Mouse (Mus musculus): ENCODE results near the gene Klf3. TPM values are rescaled to one million over a fixed set of nuclear protein-coding genes. Genes with fewer than 3 reads are reported as not detected.

The Klf3 gene
- total and polyA plus RNA-seq, 3 experiments, result 20.1 to 170 (median 147) TPM

GRCm38 (mm10) chr5:64816974-64817296 is 13.7 kb downstream of the Klf3 start:
- no peak overlapping the region for H3K4me3 ChIP-seq (ENCODE audit: low read depth, low read length)
- TF ChIP-seq TAL1 (conservative IDR thresholded peaks at IDR 0.05; ENCODE audit: low read depth, low read length) (no peak), GATA1 (IDR thresholded peaks at IDR 0.05; ENCODE audit: borderline replicate concordance, low read length) (no peak), CTCF (IDR thresholded peaks at IDR 0.05; ENCODE audit: low read depth, low read length) (no peak), GATA2 (IDR thresholded peaks at IDR 0.05; ENCODE audit: borderline replicate concordance, low read depth, low read length) (no peak)
- DNase-seq (ENCODE audit: low spot score), result no peak
- no peaks in the 10 kb centered on the region for H3K9me3 ChIP-seq (replicated peaks)
- H3K4me1 ChIP-seq (ENCODE audit: insufficient read depth, low read depth, low read length), result peaks cover 57% of the 10 kb centered on the region
- H3K36me3 ChIP-seq (replicated peaks), result peaks cover 79% of the 10 kb centered on the region
- no peaks in the 10 kb centered on the region; the same call in 1 of the 2 replicates for H3K27me3 ChIP-seq (ENCODE audit: insufficient read depth, low read length)
- no peak for ATAC-seq (ENCODE audit: extremely low read depth, insufficient number of reproducible peaks, low FRiP score, poor library complexity, severe bottlenecking)

- Histone ChIP-seq H3K4me3 (ENCODE audit: low read depth, low read length) (no peak overlapping the region), H3K36me3 (replicated peaks) (peaks cover 97% of the 10 kb centered on the region), H3K27me3 (ENCODE audit: insufficient read depth, low read length) (no peaks in the 10 kb centered on the region; the same call in 1 of the 2 replicates), H3K9me3 (replicated peaks) (no peaks in the 10 kb centered on the region), H3K4me1 (ENCODE audit: insufficient read depth, low read depth, low read length) (peaks cover 35% of the 10 kb centered on the region)
- TF ChIP-seq GATA1 (IDR thresholded peaks at IDR 0.05; ENCODE audit: borderline replicate concordance, low read length) (no peak), CTCF (IDR thresholded peaks at IDR 0.05; ENCODE audit: low read depth, low read length) (no peak), TAL1 (conservative IDR thresholded peaks at IDR 0.05; ENCODE audit: low read depth, low read length) (no peak), GATA2 (IDR thresholded peaks at IDR 0.05; ENCODE audit: borderline replicate concordance, low read depth, low read length) (no peak), POLR2AphosphoS5 (IDR thresholded peaks at IDR 0.05; ENCODE audit: insufficient replicate concordance, low read depth, low read length) (no peak)
- ATAC-seq (ENCODE audit: extremely low read depth, insufficient number of reproducible peaks, low FRiP score, poor library complexity, severe bottlenecking), result no peak
- DNase-seq (ENCODE audit: low spot score), result no peak
Observed at GRCm38 (mm10) chr5:64819390-64819789, 16.2 kb downstream of the Klf3 start.

- ATAC-seq (ENCODE audit: extremely low read depth, insufficient number of reproducible peaks, low FRiP score, poor library complexity, severe bottlenecking), result no peak
- TF ChIP-seq GATA1 (IDR thresholded peaks at IDR 0.05; ENCODE audit: borderline replicate concordance, low read length), result no peak
- no peak for TF ChIP-seq TAL1 (conservative IDR thresholded peaks at IDR 0.05; ENCODE audit: low read depth, low read length)
- TF ChIP-seq POLR2AphosphoS5 (IDR thresholded peaks at IDR 0.05; ENCODE audit: insufficient replicate concordance, low read depth, low read length), result no peak
- no peak for TF ChIP-seq CTCF (IDR thresholded peaks at IDR 0.05; ENCODE audit: low read depth, low read length)
- no peak for TF ChIP-seq GATA2 (IDR thresholded peaks at IDR 0.05; ENCODE audit: borderline replicate concordance, low read depth, low read length)
- H3K9me3 ChIP-seq (replicated peaks), result no peaks in the 10 kb centered on the region
- DNase-seq (ENCODE audit: low spot score), result no peak
- H3K36me3 ChIP-seq (replicated peaks), result peaks cover 97% of the 10 kb centered on the region
- no peak overlapping the region for H3K4me3 ChIP-seq (ENCODE audit: low read depth, low read length)
- peaks cover 28% of the 10 kb centered on the region for H3K4me1 ChIP-seq (ENCODE audit: insufficient read depth, low read depth, low read length)
- no peaks in the 10 kb centered on the region; the same call in 1 of the 2 replicates for H3K27me3 ChIP-seq (ENCODE audit: insufficient read depth, low read length)
Observed at GRCm38 (mm10) chr5:64820138-64820537, 16.9 kb downstream of the Klf3 start.

- H3K4me3 ChIP-seq (ENCODE audit: low read depth, low read length), result no peak overlapping the region
- H3K27me3 ChIP-seq (ENCODE audit: insufficient read depth, low read length), result no peaks in the 10 kb centered on the region; the same call in 1 of the 2 replicates
- peaks cover 96% of the 10 kb centered on the region for H3K36me3 ChIP-seq (replicated peaks)
- no peak for TF ChIP-seq GATA1 (IDR thresholded peaks at IDR 0.05; ENCODE audit: borderline replicate concordance, low read length)
- TF ChIP-seq TAL1 (conservative IDR thresholded peaks at IDR 0.05; ENCODE audit: low read depth, low read length), result no peak
- no peak for TF ChIP-seq POLR2AphosphoS5 (IDR thresholded peaks at IDR 0.05; ENCODE audit: insufficient replicate concordance, low read depth, low read length)
- TF ChIP-seq CTCF (IDR thresholded peaks at IDR 0.05; ENCODE audit: low read depth, low read length), result no peak
- TF ChIP-seq GATA2 (IDR thresholded peaks at IDR 0.05; ENCODE audit: borderline replicate concordance, low read depth, low read length), result no peak
- DNase-seq (ENCODE audit: low spot score) (no peak), ATAC-seq (ENCODE audit: extremely low read depth, insufficient number of reproducible peaks, low FRiP score, poor library complexity, severe bottlenecking) (no peak)
- H3K9me3 ChIP-seq (replicated peaks), result no peaks in the 10 kb centered on the region
- peaks cover 20% of the 10 kb centered on the region for H3K4me1 ChIP-seq (ENCODE audit: insufficient read depth, low read depth, low read length)
Observed at GRCm38 (mm10) chr5:64821294-64821693, 18.1 kb downstream of the Klf3 start.

- TF ChIP-seq GATA2 (IDR thresholded peaks at IDR 0.05; ENCODE audit: borderline replicate concordance, low read depth, low read length) (no peak), GATA1 (IDR thresholded peaks at IDR 0.05; ENCODE audit: borderline replicate concordance, low read length) (no peak), CTCF (IDR thresholded peaks at IDR 0.05; ENCODE audit: low read depth, low read length) (no peak), POLR2AphosphoS5 (IDR thresholded peaks at IDR 0.05; ENCODE audit: insufficient replicate concordance, low read depth, low read length) (no peak)
- H3K9me3 ChIP-seq (replicated peaks), result no peaks in the 10 kb centered on the region
- DNase-seq (ENCODE audit: low spot score) (no peak), ATAC-seq (ENCODE audit: extremely low read depth, insufficient number of reproducible peaks, low FRiP score, poor library complexity, severe bottlenecking) (no peak)
- H3K4me3 ChIP-seq (ENCODE audit: low read depth, low read length), result no peak overlapping the region
- no peaks in the 10 kb centered on the region; the same call in 1 of the 2 replicates for H3K27me3 ChIP-seq (ENCODE audit: insufficient read depth, low read length)
- H3K4me1 ChIP-seq (ENCODE audit: insufficient read depth, low read depth, low read length), result peaks cover 20% of the 10 kb centered on the region
- peaks cover 95% of the 10 kb centered on the region for H3K36me3 ChIP-seq (replicated peaks)
Observed at GRCm38 (mm10) chr5:64821964-64822363, 18.8 kb downstream of the Klf3 start.

GRCm38 (mm10) chr5:64823431-64823830 is 20.2 kb downstream of the Klf3 start:
- peaks cover 97% of the 10 kb centered on the region for H3K36me3 ChIP-seq (replicated peaks)
- no peaks in the 10 kb centered on the region for H3K9me3 ChIP-seq (replicated peaks)
- DNase-seq (ENCODE audit: low spot score) (no peak), ATAC-seq (ENCODE audit: extremely low read depth, insufficient number of reproducible peaks, low FRiP score, poor library complexity, severe bottlenecking) (no peak)
- no peak overlapping the region for H3K4me3 ChIP-seq (ENCODE audit: low read depth, low read length)
- no peak for TF ChIP-seq POLR2AphosphoS5 (IDR thresholded peaks at IDR 0.05; ENCODE audit: insufficient replicate concordance, low read depth, low read length)
- TF ChIP-seq GATA2 (IDR thresholded peaks at IDR 0.05; ENCODE audit: borderline replicate concordance, low read depth, low read length), result no peak
- no peak for TF ChIP-seq TAL1 (conservative IDR thresholded peaks at IDR 0.05; ENCODE audit: low read depth, low read length)
- no peak for TF ChIP-seq GATA1 (IDR thresholded peaks at IDR 0.05; ENCODE audit: borderline replicate concordance, low read length)
- no peak for TF ChIP-seq CTCF (IDR thresholded peaks at IDR 0.05; ENCODE audit: low read depth, low read length)
- peaks cover 17% of the 10 kb centered on the region for H3K4me1 ChIP-seq (ENCODE audit: insufficient read depth, low read depth, low read length)
- H3K27me3 ChIP-seq (ENCODE audit: insufficient read depth, low read length), result no peaks in the 10 kb centered on the region; the same call in 1 of the 2 replicates

Data from G1E (cell line).